Mouse (Mus musculus): ENCODE data around the gene Ralgapb. TPM values are rescaled to one million over a fixed set of nuclear protein-coding genes. Genes with fewer than 3 reads are reported as not detected.

Gene Ralgapb
- total and polyA plus RNA-seq, 3 experiments: 21.4 to 70.7 (median 68.4) TPM

- no peak for DNase-seq
Measured at GRCm38 (mm10) chr2:158518583-158518982, 108.9 kb downstream of the Ralgapb start.

- no peak for DNase-seq
Measured at GRCm38 (mm10) chr2:158519071-158519470, 109.4 kb downstream of the Ralgapb start.

GRCm38 (mm10) chr2:158519800-158520199 lies 110.2 kb downstream of the Ralgapb start:
- DNase-seq: no peak

- peak; percentile 74 for DNase-seq
Measured at GRCm38 (mm10) chr2:158523060-158523459, 113.4 kb downstream of the Ralgapb start.

GRCm38 (mm10) chr2:158524129-158524860 lies 114.6 kb downstream of the Ralgapb start:
- DNase-seq: no peak

- peak; percentile 52 for DNase-seq
Measured at GRCm38 (mm10) chr2:158534090-158534489, 124.4 kb downstream of the Ralgapb start.

- no peak for DNase-seq
Measured at GRCm38 (mm10) chr2:158534559-158534958, 124.9 kb downstream of the Ralgapb start.

- no peak for DNase-seq
Measured at GRCm38 (mm10) chr2:158539433-158540305, 130.0 kb downstream of the Ralgapb start.

- DNase-seq: no peak
Measured at GRCm38 (mm10) chr2:158541286-158541685, 131.6 kb downstream of the Ralgapb start.

GRCm38 (mm10) chr2:158545266-158545665 lies 135.6 kb downstream of the Ralgapb start:
- DNase-seq: no peak

- DNase-seq: peak; percentile 64
Measured at GRCm38 (mm10) chr2:158546751-158547150, 137.1 kb downstream of the Ralgapb start.

Other genes with a start within 250 kb of the Ralgapb start
- gene D630003M21Rik, start 180.6 kb upstream of the Ralgapb start, total RNA-seq (2021): 1 to 10 TPM; 1.4 to 4.1 TPM
- 3.1 and 6.5 TPM in 2 replicates for gene D630003M21Rik, start 180.6 kb upstream of the Ralgapb start, polyA plus RNA-seq (2012; rRNA removed)
- not detected for gene Bpi, start 151.8 kb upstream of the Ralgapb start, total RNA-seq (2021)
- not detected in 2 replicates for gene Bpi, start 151.8 kb upstream of the Ralgapb start, polyA plus RNA-seq (2012; rRNA removed)
- gene Lbp, start 103.4 kb upstream of the Ralgapb start, total RNA-seq (2021): 10 to 100 TPM; 22.0 to 24.6 TPM
- 25.4 and 36.7 TPM in 2 replicates for gene Lbp, start 103.4 kb upstream of the Ralgapb start, polyA plus RNA-seq (2012; rRNA removed)
- gene Snhg11, start 34.2 kb upstream of the Ralgapb start, total RNA-seq (2021): 1 to 10 TPM; 8.8 to 9.8 TPM
- 8.7 and 11.2 TPM in 2 replicates for gene Snhg11, start 34.2 kb upstream of the Ralgapb start, polyA plus RNA-seq (2012; rRNA removed)
- 100 to 1,000 TPM in 1 of 2 experiments, 10 to 100 TPM in 1; 87.9 to 143 TPM for gene Adig, start 92.8 kb downstream of the Ralgapb start, total RNA-seq (2021)
- gene Adig, start 92.8 kb downstream of the Ralgapb start, polyA plus RNA-seq (2012; rRNA removed): 74.3 and 95.0 TPM in 2 replicates
- gene Arhgap40, start 102.9 kb downstream of the Ralgapb start, total RNA-seq (2021): not detected
- gene Arhgap40, start 102.9 kb downstream of the Ralgapb start, polyA plus RNA-seq (2012; rRNA removed): not detected in 2 replicates
- gene Slc32a1, start 200.9 kb downstream of the Ralgapb start, total RNA-seq (2021): not detected
- not detected in 2 replicates for gene Slc32a1, start 200.9 kb downstream of the Ralgapb start, polyA plus RNA-seq (2012; rRNA removed)
- gene Actr5, start 215.0 kb downstream of the Ralgapb start, total RNA-seq (2021): 10 to 100 TPM in 1 of 2 experiments, 1 to 10 TPM in 1; 9.1 to 10.1 TPM
- 7.1 and 9.0 TPM in 2 replicates for gene Actr5, start 215.0 kb downstream of the Ralgapb start, polyA plus RNA-seq (2012; rRNA removed)